Mouse (Mus musculus): Measurements from ENCODE around the gene 4933416C03Rik. TPM values are rescaled to one million over a fixed set of nuclear protein-coding genes. Genes with fewer than 3 reads are reported as not detected.

Gene 4933416C03Rik
- polyA plus RNA-seq, 1 experiment, result not detected

GRCm38 (mm10) chr10:116083965-116084364 lies 29.8 kb downstream of the 4933416C03Rik start:
- Histone ChIP-seq H3K27ac (ENCODE audit: control insufficient read depth, insufficient read depth, low read length) (no peak overlapping the region), H3K4me3 (ENCODE audit: control insufficient read depth, insufficient read depth, low read length) (no peak overlapping the region), H3K27me3 (ENCODE audit: control insufficient read depth, insufficient read depth, low read length) (no peaks in the 10 kb centered on the region), H3K36me3 (ENCODE audit: control insufficient read depth, insufficient read depth, low read length) (no peaks in the 10 kb centered on the region), H3K4me1 (replicated peaks; ENCODE audit: control insufficient read depth, insufficient read depth, low read length) (no peaks in the 10 kb centered on the region)
- WGBS, result 23% methylated on average over 3 of the region's 3 CpGs
- TF ChIP-seq CTCF (IDR thresholded peaks at IDR 0.05; ENCODE audit: borderline replicate concordance, control insufficient read depth, extremely low read depth, insufficient read depth, low read length, poor library complexity) (no peak), POLR2A (IDR thresholded peaks at IDR 0.05; ENCODE audit: control insufficient read depth, extremely low read depth, insufficient read depth, low read length, poor library complexity) (no peak)
- no peak for DNase-seq

GRCm38 (mm10) chr10:116080841-116081240 lies 32.9 kb downstream of the 4933416C03Rik start:
- Histone ChIP-seq H3K27me3 (ENCODE audit: control insufficient read depth, insufficient read depth, low read length) (no peaks in the 10 kb centered on the region), H3K27ac (ENCODE audit: control insufficient read depth, insufficient read depth, low read length) (no peak overlapping the region), H3K36me3 (ENCODE audit: control insufficient read depth, insufficient read depth, low read length) (no peaks in the 10 kb centered on the region), H3K4me1 (replicated peaks; ENCODE audit: control insufficient read depth, insufficient read depth, low read length) (no peaks in the 10 kb centered on the region), H3K4me3 (ENCODE audit: control insufficient read depth, insufficient read depth, low read length) (no peak overlapping the region)
- DNase-seq, result no peak
- 91% methylated on average over 6 of the region's 6 CpGs for WGBS
- TF ChIP-seq CTCF (IDR thresholded peaks at IDR 0.05; ENCODE audit: borderline replicate concordance, control insufficient read depth, extremely low read depth, insufficient read depth, low read length, poor library complexity), result no peak
- no peak for TF ChIP-seq POLR2A (IDR thresholded peaks at IDR 0.05; ENCODE audit: control insufficient read depth, extremely low read depth, insufficient read depth, low read length, poor library complexity)

GRCm38 (mm10) chr10:116079396-116079795 lies 34.3 kb downstream of the 4933416C03Rik start:
- DNase-seq, result no peak
- TF ChIP-seq POLR2A (IDR thresholded peaks at IDR 0.05; ENCODE audit: control insufficient read depth, extremely low read depth, insufficient read depth, low read length, poor library complexity) (no peak), CTCF (IDR thresholded peaks at IDR 0.05; ENCODE audit: borderline replicate concordance, control insufficient read depth, extremely low read depth, insufficient read depth, low read length, poor library complexity) (no peak)
- Histone ChIP-seq H3K4me3 (ENCODE audit: control insufficient read depth, insufficient read depth, low read length) (no peak overlapping the region), H3K36me3 (ENCODE audit: control insufficient read depth, insufficient read depth, low read length) (no peaks in the 10 kb centered on the region), H3K4me1 (replicated peaks; ENCODE audit: control insufficient read depth, insufficient read depth, low read length) (no peaks in the 10 kb centered on the region), H3K27me3 (ENCODE audit: control insufficient read depth, insufficient read depth, low read length) (no peaks in the 10 kb centered on the region), H3K27ac (ENCODE audit: control insufficient read depth, insufficient read depth, low read length) (no peak overlapping the region)
- 57% methylated on average over 7 of the region's 7 CpGs for WGBS

GRCm38 (mm10) chr10:116078636-116079035 lies 35.1 kb downstream of the 4933416C03Rik start:
- no peak for TF ChIP-seq POLR2A (IDR thresholded peaks at IDR 0.05; ENCODE audit: control insufficient read depth, extremely low read depth, insufficient read depth, low read length, poor library complexity)
- TF ChIP-seq CTCF (IDR thresholded peaks at IDR 0.05; ENCODE audit: borderline replicate concordance, control insufficient read depth, extremely low read depth, insufficient read depth, low read length, poor library complexity), result no peak
- no peak overlapping the region for H3K27ac ChIP-seq (ENCODE audit: control insufficient read depth, insufficient read depth, low read length)
- 91% methylated on average over 5 of the region's 5 CpGs for WGBS
- H3K4me3 ChIP-seq (ENCODE audit: control insufficient read depth, insufficient read depth, low read length), result no peak overlapping the region
- H3K27me3 ChIP-seq (ENCODE audit: control insufficient read depth, insufficient read depth, low read length), result no peaks in the 10 kb centered on the region
- no peaks in the 10 kb centered on the region for H3K36me3 ChIP-seq (ENCODE audit: control insufficient read depth, insufficient read depth, low read length)
- H3K4me1 ChIP-seq (replicated peaks; ENCODE audit: control insufficient read depth, insufficient read depth, low read length), result no peaks in the 10 kb centered on the region
- no peak for DNase-seq

- Histone ChIP-seq H3K4me3 (ENCODE audit: control insufficient read depth, insufficient read depth, low read length) (no peak overlapping the region), H3K27me3 (ENCODE audit: control insufficient read depth, insufficient read depth, low read length) (no peaks in the 10 kb centered on the region), H3K36me3 (ENCODE audit: control insufficient read depth, insufficient read depth, low read length) (no peaks in the 10 kb centered on the region), H3K27ac (ENCODE audit: control insufficient read depth, insufficient read depth, low read length) (no peak overlapping the region), H3K4me1 (replicated peaks; ENCODE audit: control insufficient read depth, insufficient read depth, low read length) (no peaks in the 10 kb centered on the region)
- no peak for TF ChIP-seq POLR2A (IDR thresholded peaks at IDR 0.05; ENCODE audit: control insufficient read depth, extremely low read depth, insufficient read depth, low read length, poor library complexity)
- TF ChIP-seq CTCF (IDR thresholded peaks at IDR 0.05; ENCODE audit: borderline replicate concordance, control insufficient read depth, extremely low read depth, insufficient read depth, low read length, poor library complexity), result no peak
- 83% methylated on average over 5 of the region's 5 CpGs for WGBS
- DNase-seq, result no peak
Measured at GRCm38 (mm10) chr10:116075954-116076353, 37.8 kb downstream of the 4933416C03Rik start.

Other genes with a start within 250 kb of the 4933416C03Rik start
- gene Ptprr, start 95.7 kb downstream of the 4933416C03Rik start, polyA plus RNA-seq (2012; rRNA removed), result 0.27 and 0.35 TPM in 2 replicates
- gene Ptprb, start 161.6 kb upstream of the 4933416C03Rik start, polyA plus RNA-seq (2012; rRNA removed), result 1.6 and 1.8 TPM in 2 replicates